Mouse (Mus musculus) fibroblast of lung, adult 2 months (primary cell): ENCODE results near the gene Gm11037.

ENCODE experiments used
- DNase-seq: peaks from one replicate; pipeline ENCODE4 v3.0.0-alpha.2; 2011; ENCODE audit warnings: low read depth

The Gm11037 gene

GRCm38 (mm10) chr2:131128636-131129157, 4.6 kb upstream of the Gm11037 start:
- DNase-seq = no peak

- DNase-seq = no peak
Observed at GRCm38 (mm10) chr2:131129836-131130235, 3.5 kb upstream of the Gm11037 start.

GRCm38 (mm10) chr2:131130849-131131248, 2.4 kb upstream of the Gm11037 start:
- DNase-seq = no peak

- no peak for DNase-seq
Observed at GRCm38 (mm10) chr2:131132111-131132888, 997 bp upstream of the Gm11037 start.

GRCm38 (mm10) chr2:131134381-131134780, 1.1 kb downstream of the Gm11037 start:
- DNase-seq = no peak

- DNase-seq = no peak
Observed at GRCm38 (mm10) chr2:131134826-131135400, 1.6 kb downstream of the Gm11037 start.

- no peak for DNase-seq
Observed at GRCm38 (mm10) chr2:131135521-131136139, 2.3 kb downstream of the Gm11037 start.

- no peak for DNase-seq
Observed at GRCm38 (mm10) chr2:131138296-131138695, 5.0 kb downstream of the Gm11037 start.

GRCm38 (mm10) chr2:131138760-131139159, 5.5 kb downstream of the Gm11037 start:
- DNase-seq = no peak

GRCm38 (mm10) chr2:131139287-131139686, 6.0 kb downstream of the Gm11037 start:
- no peak for DNase-seq

- no peak for DNase-seq
Observed at GRCm38 (mm10) chr2:131139886-131140532, 6.7 kb downstream of the Gm11037 start.

- no peak for DNase-seq
Observed at GRCm38 (mm10) chr2:131140533-131140905, 7.2 kb downstream of the Gm11037 start.

- DNase-seq = no peak
Observed at GRCm38 (mm10) chr2:131141336-131141986, 8.2 kb downstream of the Gm11037 start.

GRCm38 (mm10) chr2:131142592-131142991, 9.3 kb downstream of the Gm11037 start:
- DNase-seq = no peak

- DNase-seq = no peak
Observed at GRCm38 (mm10) chr2:131143007-131143780, 9.9 kb downstream of the Gm11037 start.

GRCm38 (mm10) chr2:131145121-131145520, 11.8 kb downstream of the Gm11037 start:
- DNase-seq = no peak

- no peak for DNase-seq
Observed at GRCm38 (mm10) chr2:131145536-131145935, 12.2 kb downstream of the Gm11037 start.

GRCm38 (mm10) chr2:131146193-131147042, 13.1 kb downstream of the Gm11037 start:
- no peak for DNase-seq

GRCm38 (mm10) chr2:131147043-131147365, 13.7 kb downstream of the Gm11037 start:
- no peak for DNase-seq
